Mouse (Mus musculus): ENCODE measurements around the gene Zfp865. TPM values are rescaled to one million over a fixed set of nuclear protein-coding genes. Genes with fewer than 3 reads are reported as not detected.

Gene Zfp865
- polyA plus RNA-seq, 1 experiment, result 18.1 TPM

GRCm38 (mm10) chr7:4976832-4977231 is 43.3 kb upstream of the Zfp865 start:
- no peak overlapping the region for H3K4me3 ChIP-seq
- no peaks in the 10 kb centered on the region for H3K79me2 ChIP-seq (ENCODE audit: control insufficient read depth, insufficient read depth)
- no peaks in the 10 kb centered on the region for H3K36me3 ChIP-seq (ENCODE audit: control insufficient read depth, insufficient read depth)
- H3ac ChIP-seq (ENCODE audit: control insufficient read depth, insufficient read length), result no peak overlapping the region
- peaks cover 6% of the 10 kb centered on the region for H3K27me3 ChIP-seq (ENCODE audit: control insufficient read depth, insufficient read depth, insufficient read length)
- TF ChIP-seq POLR2AphosphoS2 (IDR thresholded peaks at IDR 0.05; ENCODE audit: insufficient read length, low read depth) (no peak), TCF12 (IDR thresholded peaks at IDR 0.05; ENCODE audit: insufficient read depth, poor library complexity, severe bottlenecking) (no peak), USF1 (IDR thresholded peaks at IDR 0.05; ENCODE audit: low read depth) (no peak), MAX (IDR thresholded peaks at IDR 0.05; ENCODE audit: low read depth) (no peak), MYOG (IDR thresholded peaks at IDR 0.05; ENCODE audit: control insufficient read depth in 1 of 3, insufficient read depth in 1 of 3, insufficient read length in 2 of 3, low read depth in 2 of 3) (no peak), CEBPB (IDR thresholded peaks at IDR 0.05; ENCODE audit: insufficient read depth, poor library complexity, severe bottlenecking) (no peak), SRF (IDR thresholded peaks at IDR 0.05; ENCODE audit: control insufficient read depth, insufficient read length, low read depth) (no peak), REST (IDR thresholded peaks at IDR 0.05; ENCODE audit: insufficient read depth, insufficient read length) (no peak), E2F4 (IDR thresholded peaks at IDR 0.05; ENCODE audit: insufficient read depth) (no peak), TCF3 (IDR thresholded peaks at IDR 0.05; ENCODE audit: insufficient read length, low read depth) (no peak), MYOD1 (IDR thresholded peaks at IDR 0.05; ENCODE audit: control insufficient read depth in 1 of 3, insufficient read length in 2 of 3, low read depth in 2 of 3) (no peak), POLR2A (IDR thresholded peaks at IDR 0.05; ENCODE audit: insufficient read length, low read depth) (no peak)
- no peak overlapping the region for H3K4me2 ChIP-seq (ENCODE audit: low read depth)

GRCm38 (mm10) chr7:4988250-4988649 is 31.9 kb upstream of the Zfp865 start:
- H3K36me3 ChIP-seq (ENCODE audit: control insufficient read depth, insufficient read depth), result peaks cover 4% of the 10 kb centered on the region
- no peak overlapping the region for H3K4me2 ChIP-seq (ENCODE audit: low read depth)
- no peaks in the 10 kb centered on the region for H3K79me2 ChIP-seq (ENCODE audit: control insufficient read depth, insufficient read depth)
- no peak overlapping the region for H3ac ChIP-seq (ENCODE audit: control insufficient read depth, insufficient read length)
- peaks cover 6% of the 10 kb centered on the region for H3K27me3 ChIP-seq (ENCODE audit: control insufficient read depth, insufficient read depth, insufficient read length)
- TF ChIP-seq MYOD1 (IDR thresholded peaks at IDR 0.05; ENCODE audit: control insufficient read depth in 1 of 3, insufficient read length in 2 of 3, low read depth in 2 of 3), result no peak
- no peak for TF ChIP-seq CEBPB (IDR thresholded peaks at IDR 0.05; ENCODE audit: insufficient read depth, poor library complexity, severe bottlenecking)
- no peak for TF ChIP-seq USF1 (IDR thresholded peaks at IDR 0.05; ENCODE audit: low read depth)
- no peak for TF ChIP-seq E2F4 (IDR thresholded peaks at IDR 0.05; ENCODE audit: insufficient read depth)
- no peak for TF ChIP-seq TCF12 (IDR thresholded peaks at IDR 0.05; ENCODE audit: insufficient read depth, poor library complexity, severe bottlenecking)
- no peak for TF ChIP-seq SRF (IDR thresholded peaks at IDR 0.05; ENCODE audit: control insufficient read depth, insufficient read length, low read depth)
- no peak for TF ChIP-seq MYOG (IDR thresholded peaks at IDR 0.05; ENCODE audit: control insufficient read depth in 1 of 3, insufficient read depth in 1 of 3, insufficient read length in 2 of 3, low read depth in 2 of 3)
- TF ChIP-seq POLR2AphosphoS2 (IDR thresholded peaks at IDR 0.05; ENCODE audit: insufficient read length, low read depth), result no peak
- no peak overlapping the region for H3K4me3 ChIP-seq

- no peak overlapping the region for H3ac ChIP-seq (ENCODE audit: control insufficient read depth, insufficient read length)
- no peaks in the 10 kb centered on the region for H3K79me2 ChIP-seq (ENCODE audit: control insufficient read depth, insufficient read depth)
- peaks cover 4% of the 10 kb centered on the region for H3K36me3 ChIP-seq (ENCODE audit: control insufficient read depth, insufficient read depth)
- no peak for TF ChIP-seq E2F4 (IDR thresholded peaks at IDR 0.05; ENCODE audit: insufficient read depth)
- TF ChIP-seq MYOD1 (IDR thresholded peaks at IDR 0.05; ENCODE audit: control insufficient read depth in 1 of 3, insufficient read length in 2 of 3, low read depth in 2 of 3), result no peak
- TF ChIP-seq MYOG (IDR thresholded peaks at IDR 0.05; ENCODE audit: control insufficient read depth in 1 of 3, insufficient read depth in 1 of 3, insufficient read length in 2 of 3, low read depth in 2 of 3), result no peak
- no peak for TF ChIP-seq POLR2A (IDR thresholded peaks at IDR 0.05; ENCODE audit: insufficient read length, low read depth)
- TF ChIP-seq USF1 (IDR thresholded peaks at IDR 0.05; ENCODE audit: low read depth), result no peak
- no peak for TF ChIP-seq TCF3 (IDR thresholded peaks at IDR 0.05; ENCODE audit: insufficient read length, low read depth)
- no peak for TF ChIP-seq POLR2AphosphoS2 (IDR thresholded peaks at IDR 0.05; ENCODE audit: insufficient read length, low read depth)
- no peak for TF ChIP-seq CEBPB (IDR thresholded peaks at IDR 0.05; ENCODE audit: insufficient read depth, poor library complexity, severe bottlenecking)
- TF ChIP-seq SRF (IDR thresholded peaks at IDR 0.05; ENCODE audit: control insufficient read depth, insufficient read length, low read depth), result no peak
- TF ChIP-seq REST (IDR thresholded peaks at IDR 0.05; ENCODE audit: insufficient read depth, insufficient read length), result no peak
- no peak for TF ChIP-seq MAX (IDR thresholded peaks at IDR 0.05; ENCODE audit: low read depth)
- no peak for TF ChIP-seq TCF12 (IDR thresholded peaks at IDR 0.05; ENCODE audit: insufficient read depth, poor library complexity, severe bottlenecking)
- H3K27me3 ChIP-seq (ENCODE audit: control insufficient read depth, insufficient read depth, insufficient read length), result no peaks in the 10 kb centered on the region
- no peak overlapping the region for H3K4me3 ChIP-seq
- H3K4me2 ChIP-seq (ENCODE audit: low read depth), result no peak overlapping the region
Observed at GRCm38 (mm10) chr7:4993347-4993998, 26.7 kb upstream of the Zfp865 start.

- TF ChIP-seq USF1 (IDR thresholded peaks at IDR 0.05; ENCODE audit: low read depth) (no peak), E2F4 (IDR thresholded peaks at IDR 0.05; ENCODE audit: insufficient read depth) (no peak), TCF12 (IDR thresholded peaks at IDR 0.05; ENCODE audit: insufficient read depth, poor library complexity, severe bottlenecking) (no peak), MYOD1 (IDR thresholded peaks at IDR 0.05; ENCODE audit: control insufficient read depth in 1 of 3, insufficient read length in 2 of 3, low read depth in 2 of 3) (no peak), SRF (IDR thresholded peaks at IDR 0.05; ENCODE audit: control insufficient read depth, insufficient read length, low read depth) (no peak), MYOG (IDR thresholded peaks at IDR 0.05; ENCODE audit: control insufficient read depth in 1 of 3, insufficient read depth in 1 of 3, insufficient read length in 2 of 3, low read depth in 2 of 3) (no peak), CEBPB (IDR thresholded peaks at IDR 0.05; ENCODE audit: insufficient read depth, poor library complexity, severe bottlenecking) (no peak), POLR2AphosphoS2 (IDR thresholded peaks at IDR 0.05; ENCODE audit: insufficient read length, low read depth) (no peak), REST (IDR thresholded peaks at IDR 0.05; ENCODE audit: insufficient read depth, insufficient read length) (no peak), POLR2A (IDR thresholded peaks at IDR 0.05; ENCODE audit: insufficient read length, low read depth) (no peak), MAX (IDR thresholded peaks at IDR 0.05; ENCODE audit: low read depth) (no peak), TCF3 (IDR thresholded peaks at IDR 0.05; ENCODE audit: insufficient read length, low read depth) (no peak)
- no peaks in the 10 kb centered on the region for H3K27me3 ChIP-seq (ENCODE audit: control insufficient read depth, insufficient read depth, insufficient read length)
- H3K36me3 ChIP-seq (ENCODE audit: control insufficient read depth, insufficient read depth), result peaks cover 4% of the 10 kb centered on the region
- H3K79me2 ChIP-seq (ENCODE audit: control insufficient read depth, insufficient read depth), result no peaks in the 10 kb centered on the region
- H3K4me3 ChIP-seq, result no peak overlapping the region
- no peak overlapping the region for H3ac ChIP-seq (ENCODE audit: control insufficient read depth, insufficient read length)
- H3K4me2 ChIP-seq (ENCODE audit: low read depth), result no peak overlapping the region
Observed at GRCm38 (mm10) chr7:4993999-4994788, 26.0 kb upstream of the Zfp865 start.

Data from myocyte (in vitro differentiated cells).